Mouse (Mus musculus) MEL (cell line): ENCODE results near the gene Tbcd. TPM values are rescaled to one million over a fixed set of nuclear protein-coding genes. Genes with fewer than 3 reads are reported as not detected.

Source experiments
- polyA plus RNA-seq, 2 experiments: library from polyadenylated mRNA; stranded (reverse) in 1 of 2; unstranded in 1 of 2; fragments of >175 nt in 1 of 2; fragments of >200 nt in 1 of 2; gene quantifications; 2 replicates each; pipeline versions ENCODE4 v1.2.1 to v1.2.4; 2012; ENCODE audit warnings: low replicate concordance in 2 of 2, low read depth in 1 of 2; ENCODE audit not compliant: insufficient read length in 2 of 2, insufficient read depth in 1 of 2, missing spikeins in 1 of 2
- total RNA-seq: library from RNA; depleted of rRNA; stranded (reverse); fragments of 300-350 nt; gene quantifications from 2 replicates; pipeline ENCODE4 v1.2.3, GENCODE M21; 2012; rRNA removed

The Tbcd gene
- total and polyA plus RNA-seq, 3 experiments = 50.0 to 65.3 TPM; not detected in 1

Other genes with a start within 250 kb of the Tbcd start
- gene Hexdc, start 247.5 kb upstream of the Tbcd start, total RNA-seq = 6.4 and 7.1 TPM in 2 replicates
- gene Hexdc, start 247.5 kb upstream of the Tbcd start, polyA plus RNA-seq = 1 to 10 TPM in 1 of 2 experiments, not detected in 1; 9.0 TPM
- 10.1 and 12.7 TPM in 2 replicates for gene Ogfod3, start 247.2 kb upstream of the Tbcd start, total RNA-seq
- 10 to 100 TPM in 1 of 2 experiments, not detected in 1; 12.3 TPM for gene Ogfod3, start 247.2 kb upstream of the Tbcd start, polyA plus RNA-seq
- gene Cybc1, start 222.6 kb upstream of the Tbcd start, total RNA-seq = 42.5 and 46.1 TPM in 2 replicates
- 10 to 100 TPM in 1 of 2 experiments, not detected in 1; 43.6 TPM for gene Cybc1, start 222.6 kb upstream of the Tbcd start, polyA plus RNA-seq
- gene Narf, start 214.7 kb upstream of the Tbcd start, total RNA-seq = 31.9 and 45.3 TPM in 2 replicates
- gene Narf, start 214.7 kb upstream of the Tbcd start, polyA plus RNA-seq = 10 to 100 TPM in 1 of 2 experiments, not detected in 1; 44.9 TPM
- gene Foxk2, start 192.0 kb upstream of the Tbcd start, total RNA-seq = 59.6 and 64.5 TPM in 2 replicates
- gene Foxk2, start 192.0 kb upstream of the Tbcd start, polyA plus RNA-seq = 100 to 1,000 TPM in 1 of 2 experiments, 10 to 100 TPM in 1; 68.0 to 317 TPM
- 41.5 and 41.9 TPM in 2 replicates for gene Wdr45b, start 97.5 kb upstream of the Tbcd start, total RNA-seq
- 10 to 100 TPM in 1 of 2 experiments, not detected in 1; 39.3 TPM for gene Wdr45b, start 97.5 kb upstream of the Tbcd start, polyA plus RNA-seq
- 0.23 and 0.39 TPM in 2 replicates for gene Rab40b, start 63.7 kb upstream of the Tbcd start, total RNA-seq
- gene Rab40b, start 63.7 kb upstream of the Tbcd start, polyA plus RNA-seq = not detected
- gene Fn3krp, start 30.5 kb upstream of the Tbcd start, total RNA-seq = 22.5 and 25.9 TPM in 2 replicates
- 10 to 100 TPM in 1 of 2 experiments, 1 to 10 TPM in 1; 6.8 to 77.1 TPM for gene Fn3krp, start 30.5 kb upstream of the Tbcd start, polyA plus RNA-seq
- 0.27 TPM in 1 of 2 replicates, not detected in the other for gene Fn3k, start 17.0 kb upstream of the Tbcd start, total RNA-seq
- gene Fn3k, start 17.0 kb upstream of the Tbcd start, polyA plus RNA-seq = under 1 TPM in 1 of 2 experiments, not detected in 1; 0.07 TPM
- gene Zfp750, start 67.4 kb downstream of the Tbcd start, total RNA-seq = 0.08 TPM in 1 of 2 replicates, not detected in the other
- under 1 TPM in 1 of 2 experiments, not detected in 1; 0.06 TPM for gene Zfp750, start 67.4 kb downstream of the Tbcd start, polyA plus RNA-seq
- 3.6 and 4.7 TPM in 2 replicates for gene B3gntl1, start 221.2 kb downstream of the Tbcd start, total RNA-seq
- 1 to 10 TPM in 1 of 2 experiments, not detected in 1; 5.6 TPM for gene B3gntl1, start 221.2 kb downstream of the Tbcd start, polyA plus RNA-seq
- gene Metrnl, start 249.6 kb downstream of the Tbcd start, total RNA-seq = 2.7 TPM in 2 replicates
- gene Metrnl, start 249.6 kb downstream of the Tbcd start, polyA plus RNA-seq = 1 to 10 TPM in 1 of 2 experiments, not detected in 1; 2.9 TPM